ENCODE assay signal across 7 mouse cellular contexts in the genomic region with DNA sequence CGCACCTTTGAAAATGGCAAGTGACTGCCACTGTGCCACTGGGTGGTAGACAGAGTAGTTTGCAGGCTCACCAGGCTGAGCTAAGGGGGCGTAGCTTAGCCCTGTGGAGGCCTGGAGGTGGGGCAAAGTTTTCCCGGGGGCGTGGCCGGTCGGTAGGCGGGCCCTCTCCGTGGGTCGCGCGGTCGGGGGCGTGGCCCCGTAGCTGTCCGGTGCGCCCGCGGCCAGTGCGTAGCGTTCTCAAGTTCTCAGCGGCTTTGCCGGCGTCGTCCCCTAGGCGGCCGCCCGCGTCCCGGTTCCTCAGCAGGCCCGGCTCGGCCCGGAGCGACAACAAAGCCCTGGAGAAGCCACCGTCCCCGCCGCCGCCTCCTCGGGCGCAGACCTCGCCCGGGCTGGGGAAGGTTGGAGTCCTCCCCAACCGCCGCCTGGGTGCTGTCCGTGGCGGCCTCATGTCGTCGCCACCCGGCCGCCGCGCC. TPM values are rescaled to one million over a fixed set of nuclear protein-coding genes. Genes with fewer than 3 reads are reported as not detected.
DNase-seq lines count a peak whose midpoint lies in the region; ATAC-seq lines count a peak whose summit lies in the region.

A gene (plus strand): TSS at position 191 of the 473 bp plus-strand sequence.

- H3K27ac ChIP-seq in embryonic facial prominence, embryonic 10.5 days (replicated peaks): peak within 1 kb of the TSS; percentile 91
- H3K27ac ChIP-seq in limb, embryonic 10.5 days: peak within 1 kb of the TSS; percentile 87
- peak within 1 kb of the TSS; percentile 90 for H3K27ac ChIP-seq in midbrain, embryonic 13.5 days

- peak; percentile 81 for ATAC-seq in granulocyte monocyte progenitor cell, adult 5-6 weeks (replicated peaks; ENCODE audit: poor library complexity, severe bottlenecking)
- ATAC-seq in midbrain, embryonic 13.5 days: peak; percentile 89

- H3K9ac ChIP-seq in midbrain, embryonic 13.5 days (replicated peaks): peak within 1 kb of the TSS; percentile 75

- peaks cover 12% of the 10 kb centered on the region; the same call in 1 of the 2 replicates for H3K4me1 ChIP-seq in embryonic facial prominence, embryonic 10.5 days
- peaks cover 14% of the 10 kb centered on the region for H3K4me1 ChIP-seq in limb, embryonic 10.5 days
- peaks cover 6% of the 10 kb centered on the region for H3K4me1 ChIP-seq in midbrain, embryonic 13.5 days (replicated peaks)

- peak; percentile 98 for DNase-seq in adrenal gland, postnatal 10 days
- peak; percentile 93 for DNase-seq in embryonic facial prominence, embryonic 10.5 days (ENCODE audit: low spot score)
- peak; percentile 95 for DNase-seq in kidney, adult 11 months
- peak; percentile 91 for DNase-seq in limb, embryonic 10.5 days (ENCODE audit: low spot score)
- peak; percentile 80 for DNase-seq in spleen, adult 12 weeks (ENCODE audit: low spot score)

- H3K4me3 ChIP-seq in embryonic facial prominence, embryonic 10.5 days: peak within 1 kb of the TSS; percentile 81
- H3K4me3 ChIP-seq in limb, embryonic 10.5 days: peak within 1 kb of the TSS; percentile 70
- H3K4me3 ChIP-seq in midbrain, embryonic 13.5 days (replicated peaks): peak within 1 kb of the TSS; percentile 71

- peak within 1 kb of the TSS; percentile 82 for H3K4me2 ChIP-seq in midbrain, embryonic 13.5 days (replicated peaks)

- under 1% methylated on average over 51 of the region's 51 CpGs for WGBS in embryonic facial prominence, embryonic 10.5 days
- WGBS in limb, embryonic 10.5 days: under 1% methylated on average over 51 of the region's 51 CpGs
- under 1% methylated on average over 42 of the region's 51 CpGs for WGBS in midbrain, embryonic 13.5 days

- no peaks in the 10 kb centered on the region for H3K36me3 ChIP-seq in embryonic facial prominence, embryonic 10.5 days (replicated peaks)
- H3K36me3 ChIP-seq in limb, embryonic 10.5 days: no peaks in the 10 kb centered on the region
- no peaks in the 10 kb centered on the region for H3K36me3 ChIP-seq in midbrain, embryonic 13.5 days

- H3K9me3 ChIP-seq in embryonic facial prominence, embryonic 10.5 days: no peaks in the 10 kb centered on the region
- no peaks in the 10 kb centered on the region for H3K9me3 ChIP-seq in limb, embryonic 10.5 days (replicated peaks)
- H3K9me3 ChIP-seq in midbrain, embryonic 13.5 days: no peaks in the 10 kb centered on the region

- no peaks in the 10 kb centered on the region for H3K27me3 ChIP-seq in embryonic facial prominence, embryonic 10.5 days (replicated peaks; ENCODE audit: low read depth, poor library complexity, severe bottlenecking)
- H3K27me3 ChIP-seq in limb, embryonic 10.5 days (ENCODE audit: low read depth, poor library complexity, severe bottlenecking): no peaks in the 10 kb centered on the region
- no peaks in the 10 kb centered on the region for H3K27me3 ChIP-seq in midbrain, embryonic 13.5 days

RNA-seq across cellular contexts. Expression of the gene that starts here (rescaled TPM):
- total RNA-seq in adrenal gland, postnatal 10 days (2021): 10 to 100 TPM; 14.4 TPM
- polyA plus RNA-seq in embryonic facial prominence, embryonic 10.5 days (2016; fragmentation: Nextera tagmentation; extraction: Ambion mirVana): 9.2 and 9.8 TPM in 2 replicates
- 5.2 and 6.0 TPM in 2 replicates for total RNA-seq in granulocyte monocyte progenitor cell, adult 5-6 weeks (2014; fragmentation: Nextera tagmentation)
- 7.6 and 9.1 TPM in 2 replicates for total RNA-seq in granulocyte monocyte progenitor cell, adult 5-6 weeks (2017)
- 9.5 and 11.0 TPM in 2 replicates for polyA plus RNA-seq in limb, embryonic 10.5 days (2016; fragmentation: Nextera tagmentation; extraction: Ambion mirVana)
- polyA plus RNA-seq in midbrain, embryonic 13.5 days (2015; fragmentation: Nextera tagmentation; extraction: Ambion mirVana): 12.6 and 13.3 TPM in 2 replicates

Comparison
In these comparisons a context has a peak if more than half of its experiments do, and no peak if none do; other contexts are left out.
1. Peak in every context shown above with its lines: DNase-seq, ATAC-seq, H3K4me3 ChIP-seq and H3K27ac ChIP-seq.